In genomic region chr2:29464851-29465648, GRCm38 (mm10) we compare ENCODE assay signal across 10 mouse cellular contexts.
A peak's percentile ranks its signal among the peaks of the same experiment; 100 is the strongest.
DNase-seq lines count a peak whose midpoint lies in the region; ATAC-seq and TF ChIP-seq lines count a peak whose summit lies in the region.
"Had no signal": no experiment of that assay in that cellular context is flagged by ENCODE, and none has a peak within 500 bp of the region (broad histone marks: within the 10 kb centered on the region; RNA-seq: fewer than 3 reads in every experiment).

No protein-coding gene starts in this region.

- no peak overlapping the region for H3K27ac ChIP-seq in lung, postnatal 0 days (ENCODE audit: low read length)
- H3K27ac ChIP-seq: embryonic facial prominence, embryonic 12.5 days; liver, embryonic 13.5 days had no signal

- no peaks in the 10 kb centered on the region for H3K27me3 ChIP-seq in lung, postnatal 0 days (replicated peaks; ENCODE audit: insufficient read depth, low read length)
- H3K27me3 ChIP-seq: embryonic facial prominence, embryonic 12.5 days; liver, embryonic 13.5 days had no signal

- no peak for TF ChIP-seq CTCF in lung, postnatal 0 days (IDR thresholded peaks at IDR 0.05)

- H3K4me3 ChIP-seq in lung, postnatal 0 days (ENCODE audit: low read depth, low read length): no peak overlapping the region
- H3K4me3 ChIP-seq: embryonic facial prominence, embryonic 12.5 days; liver, embryonic 13.5 days had no signal

- no peaks in the 10 kb centered on the region for H3K4me1 ChIP-seq in lung, postnatal 0 days (ENCODE audit: insufficient read depth, low read depth, low read length)

- DNase-seq in cerebellum, postnatal 10 days: peak; percentile 87 to 89
- DNase-seq in cerebellum, adult 18-20 months: no peak
- peak; percentile 12 for DNase-seq in lung, postnatal 0 days (ENCODE audit: low spot score)
- no peak for DNase-seq in lung, postnatal 36 days
- peak; percentile 48 to 69 for DNase-seq in left cerebral cortex, postnatal 10 days (ENCODE audit: extremely low spot score in 1 of 2, low spot score in 2 of 2)
- DNase-seq in right cerebral cortex, postnatal 36 days (ENCODE audit: low spot score in 2 of 2): peak; percentile 39 to 59
- DNase-seq in embryo, embryonic 10 days (ENCODE audit: low spot score): no peak
- DNase-seq in embryo, embryonic 9.5 days (ENCODE audit: extremely low spot score): no peak
- DNase-seq: liver, embryonic 13.5 days had no signal

- 62% methylated on average over 9 of the region's 9 CpGs for WGBS in lung, postnatal 0 days

- H3K9ac ChIP-seq in lung, postnatal 0 days (replicated peaks; ENCODE audit: low read depth): no peak overlapping the region
- H3K9ac ChIP-seq: embryonic facial prominence, embryonic 12.5 days; liver, embryonic 13.5 days had no signal

- H3K4me2 ChIP-seq in lung, postnatal 0 days (replicated peaks; ENCODE audit: low read depth, low read length): no peak overlapping the region
- H3K4me2 ChIP-seq: embryonic facial prominence, embryonic 12.5 days; liver, embryonic 13.5 days had no signal

- intact Hi-C loops in left cerebral cortex, postnatal 10 days (cut with DNase I): no loop called here

- H3K36me3 ChIP-seq in lung, postnatal 0 days (ENCODE audit: insufficient read depth, low read length): no peaks in the 10 kb centered on the region
- H3K36me3 ChIP-seq: embryonic facial prominence, embryonic 12.5 days; liver, embryonic 13.5 days had no signal

- ATAC-seq in lung, postnatal 0 days: no peak

- no peaks in the 10 kb centered on the region for H3K9me3 ChIP-seq in lung, postnatal 0 days (ENCODE audit: low read length)
- H3K9me3 ChIP-seq: embryonic facial prominence, embryonic 12.5 days; liver, embryonic 13.5 days had no signal

- no peak for TF ChIP-seq EP300 in lung, postnatal 0 days (IDR thresholded peaks at IDR 0.05)

Comparison
In these comparisons a context has a peak if more than half of its experiments do, and no peak if none do; other contexts are left out.
1. DNase-seq: peak in cerebellum, postnatal 10 days (2 of 2), lung, postnatal 0 days (single experiment), left cerebral cortex, postnatal 10 days (2 of 2) and right cerebral cortex, postnatal 36 days (2 of 2); none in cerebellum, adult 18-20 months (0 of 2), lung, postnatal 36 days (single experiment), embryo, embryonic 10 days (single experiment) and embryo, embryonic 9.5 days (single experiment).